Mouse (Mus musculus): ENCODE data around the gene Gm20388.

- TF ChIP-seq POLR2A (IDR thresholded peaks at IDR 0.05; ENCODE audit: borderline replicate concordance, extremely low read depth, insufficient read depth, insufficient read length, poor library complexity, severe bottlenecking) (no peak), CTCF (IDR thresholded peaks at IDR 0.05; ENCODE audit: borderline replicate concordance, extremely low read depth, insufficient read depth, insufficient read length) (no peak)
Measured at GRCm38 (mm10) chr8:123020859-123021258, 3110.2 kb downstream of the Gm20388 start.

All from brain, embryonic 14.5 days (tissue).